Mouse (Mus musculus) midbrain, embryonic 13.5 days (tissue): Measurements from ENCODE around the gene Ticrr. TPM values are rescaled to one million over a fixed set of nuclear protein-coding genes. Genes with fewer than 3 reads are reported as not detected.

ENCODE experiments used
- ATAC-seq: fragments of 200-750 bp; cut with Nextera tagmentation; 2 replicates; pipeline ENCODE4 v1.8.0; 2017; ENCODE audit warnings: mild to moderate bottlenecking, moderate TSS enrichment, moderate library complexity
- H3K27ac ChIP-seq: fragments of 300-500 bp; sonication (generic); 2 replicates; pipeline ENCODE4 v1.5.1; 2015; ENCODE audit warnings: inconsistent platforms, mild to moderate bottlenecking, moderate library complexity
- H3K27me3 ChIP-seq: fragments of 300-500 bp; sonication (generic); 2 replicates; pipeline ENCODE4 v1.6.1; 2015; ENCODE audit warnings: mild to moderate bottlenecking, inconsistent platforms
- H3K36me3 ChIP-seq: fragments of 300-500 bp; sonication (generic); 2 replicates; pipeline ENCODE4 v1.6.1; 2015; ENCODE audit warnings: mild to moderate bottlenecking, inconsistent platforms
- H3K4me1 ChIP-seq: fragments of 300-500 bp; sonication (generic); replicated peaks from 2 replicates; pipeline ENCODE4 v1.6.1; 2015; ENCODE audit warnings: inconsistent platforms
- H3K4me2 ChIP-seq: fragments of 300-500 bp; sonication (generic); replicated peaks from 2 replicates; pipeline ENCODE4 v1.6.1; 2015; ENCODE audit warnings: moderate library complexity, mild to moderate bottlenecking, inconsistent platforms
- H3K4me3 ChIP-seq: fragments of 300-500 bp; sonication (generic); replicated peaks from 2 replicates; pipeline ENCODE4 v1.5.1; 2015; ENCODE audit warnings: mild to moderate bottlenecking, inconsistent platforms
- H3K9ac ChIP-seq: fragments of 300-500 bp; sonication (generic); replicated peaks from 2 replicates; pipeline ENCODE4 v1.6.1; 2015; ENCODE audit warnings: mild to moderate bottlenecking, inconsistent platforms
- H3K9me3 ChIP-seq: fragments of 300-500 bp; sonication (generic); 2 replicates; pipeline ENCODE4 v1.6.1; 2016; ENCODE audit warnings: mild to moderate bottlenecking, inconsistent platforms
- WGBS: fragments of 180-500 bp; shearing (Covaris S2); methylation state at CpG from one replicate; pipeline ENCODE4 v1.1.7; 2015; 5-methylcytosine and 5-hydroxymethylcytosine counted together
- polyA plus RNA-seq: library from polyadenylated mRNA; unstranded; fragments of >200 nt; fragmentation: Nextera tagmentation; extraction: Ambion mirVana; gene quantifications from 2 replicates; pipeline ENCODE4 v1.2.1, GENCODE M21; 2015

Ticrr gene
- 3.4 and 4.9 TPM in 2 replicates for polyA plus RNA-seq

- WGBS, result under 1% methylated on average over 39 of the region's 39 CpGs
- ATAC-seq, result peak; percentile 100
- Histone ChIP-seq H3K27me3 (no peaks in the 10 kb centered on the region; the same call in 1 of the 2 replicates), H3K9ac (peak within 1 kb of the TSS; percentile 75), H3K4me1 (peaks cover 36% of the 10 kb centered on the region), H3K9me3 (no peaks in the 10 kb centered on the region), H3K27ac (no peak within 1 kb of the TSS), H3K4me3 (peak within 1 kb of the TSS; percentile 93), H3K4me2 (peak within 1 kb of the TSS; percentile 100), H3K36me3 (no peaks in the 10 kb centered on the region)
Measured at GRCm38 (mm10) chr7:79659578-79660290, at the start of gene Ticrr. Gene Ticrr, plus strand, starts transcription at chr7:79660196.

GRCm38 (mm10) chr7:79611901-79612300 lies 48.1 kb upstream of the Ticrr start:
- Histone ChIP-seq H3K4me1 (peaks cover 17% of the 10 kb centered on the region), H3K9ac (no peak overlapping the region), H3K9me3 (no peaks in the 10 kb centered on the region), H3K27ac (no peak overlapping the region), H3K4me3 (no peak overlapping the region), H3K4me2 (no peak overlapping the region), H3K27me3 (peaks cover 41% of the 10 kb centered on the region), H3K36me3 (no peaks in the 10 kb centered on the region)
- 75% methylated on average over 9 of the region's 9 CpGs for WGBS
- ATAC-seq, result no peak

GRCm38 (mm10) chr7:79612783-79613182 lies 47.2 kb upstream of the Ticrr start:
- ATAC-seq, result peak; percentile 44; the same call in 1 of the 2 replicates
- 8% methylated on average over 6 of the region's 6 CpGs for WGBS

GRCm38 (mm10) chr7:79613314-79613713 lies 46.7 kb upstream of the Ticrr start:
- Histone ChIP-seq H3K9me3 (no peaks in the 10 kb centered on the region), H3K4me3 (no peak overlapping the region), H3K27ac (no peak overlapping the region), H3K36me3 (no peaks in the 10 kb centered on the region), H3K4me2 (no peak overlapping the region), H3K9ac (no peak overlapping the region), H3K27me3 (peaks cover 51% of the 10 kb centered on the region), H3K4me1 (peaks cover 13% of the 10 kb centered on the region; the same call in 1 of the 2 replicates)
- 73% methylated on average over 11 of the region's 11 CpGs for WGBS
- no peak for ATAC-seq

More at GRCm38 (mm10) chr7:79612783-79613182, 47.2 kb upstream of the Ticrr start:
- Histone ChIP-seq H3K27ac (no peak overlapping the region), H3K27me3 (peaks cover 50% of the 10 kb centered on the region), H3K9ac (no peak overlapping the region), H3K36me3 (no peaks in the 10 kb centered on the region), H3K4me2 (no peak overlapping the region), H3K4me1 (peaks cover 13% of the 10 kb centered on the region; the same call in 1 of the 2 replicates), H3K4me3 (no peak overlapping the region), H3K9me3 (no peaks in the 10 kb centered on the region)

GRCm38 (mm10) chr7:79615008-79615407 lies 45.0 kb upstream of the Ticrr start:
- no peak for ATAC-seq
- Histone ChIP-seq H3K4me2 (no peak overlapping the region), H3K4me1 (peaks cover 5% of the 10 kb centered on the region; the same call in 1 of the 2 replicates), H3K9me3 (no peaks in the 10 kb centered on the region), H3K4me3 (no peak overlapping the region), H3K9ac (no peak overlapping the region), H3K36me3 (no peaks in the 10 kb centered on the region), H3K27me3 (peaks cover 55% of the 10 kb centered on the region), H3K27ac (no peak overlapping the region)
- 80% methylated on average over 4 of the region's 4 CpGs for WGBS

GRCm38 (mm10) chr7:79615941-79616340 lies 44.1 kb upstream of the Ticrr start:
- H3K4me3 ChIP-seq, result no peak overlapping the region
- no peaks in the 10 kb centered on the region for H3K9me3 ChIP-seq
- peaks cover 5% of the 10 kb centered on the region; the same call in 1 of the 2 replicates for H3K4me1 ChIP-seq
- peaks cover 50% of the 10 kb centered on the region for H3K27me3 ChIP-seq
- H3K27ac ChIP-seq, result no peak overlapping the region
- H3K4me2 ChIP-seq, result no peak overlapping the region
- no peak for ATAC-seq
- H3K9ac ChIP-seq, result no peak overlapping the region
- WGBS, result 49% methylated on average over 1 of the region's 1 CpGs
- no peaks in the 10 kb centered on the region for H3K36me3 ChIP-seq

GRCm38 (mm10) chr7:79617418-79617817 lies 42.6 kb upstream of the Ticrr start, which contains the start of gene Rhcg:
Gene Rhcg, minus strand, starts transcription at chr7:79617657.
- Histone ChIP-seq H3K27me3 (peaks cover 48% of the 10 kb centered on the region), H3K9me3 (no peaks in the 10 kb centered on the region), H3K4me1 (peaks cover 5% of the 10 kb centered on the region; the same call in 1 of the 2 replicates), H3K9ac (no peak within 1 kb of the TSS), H3K36me3 (no peaks in the 10 kb centered on the region), H3K4me2 (peak within 1 kb of the TSS; percentile 41), H3K27ac (no peak within 1 kb of the TSS), H3K4me3 (peak within 1 kb of the TSS; percentile 19)
- no peak for ATAC-seq
- WGBS, result 7% methylated on average over 33 of the region's 33 CpGs

- peaks cover 5% of the 10 kb centered on the region; the same call in 1 of the 2 replicates for H3K4me1 ChIP-seq
- H3K4me2 ChIP-seq, result no peak overlapping the region
- H3K9ac ChIP-seq, result no peak overlapping the region
- no peak overlapping the region for H3K4me3 ChIP-seq
- ATAC-seq, result no peak
- H3K27ac ChIP-seq, result no peak overlapping the region
- 73% methylated on average over 4 of the region's 4 CpGs for WGBS
- no peaks in the 10 kb centered on the region for H3K36me3 ChIP-seq
- no peaks in the 10 kb centered on the region for H3K9me3 ChIP-seq
- peaks cover 41% of the 10 kb centered on the region for H3K27me3 ChIP-seq
Measured at GRCm38 (mm10) chr7:79619493-79619892, 40.5 kb upstream of the Ticrr start.

GRCm38 (mm10) chr7:79623086-79623485 lies 36.9 kb upstream of the Ticrr start:
- WGBS, result 73% methylated on average over 8 of the region's 8 CpGs
- no peak overlapping the region for H3K9ac ChIP-seq
- H3K9me3 ChIP-seq, result no peaks in the 10 kb centered on the region
- H3K4me1 ChIP-seq, result no peaks in the 10 kb centered on the region
- H3K27ac ChIP-seq, result no peak overlapping the region
- no peaks in the 10 kb centered on the region for H3K36me3 ChIP-seq
- no peak overlapping the region for H3K4me2 ChIP-seq
- ATAC-seq, result no peak
- no peak overlapping the region for H3K4me3 ChIP-seq
- peaks cover 7% of the 10 kb centered on the region for H3K27me3 ChIP-seq

- no peaks in the 10 kb centered on the region for H3K36me3 ChIP-seq
- H3K27ac ChIP-seq, result no peak overlapping the region
- no peak overlapping the region for H3K9ac ChIP-seq
- no peaks in the 10 kb centered on the region for H3K27me3 ChIP-seq
- 80% methylated on average over 5 of the region's 5 CpGs for WGBS
- H3K4me1 ChIP-seq, result no peaks in the 10 kb centered on the region
- ATAC-seq, result no peak
- H3K4me2 ChIP-seq, result no peak overlapping the region
- H3K4me3 ChIP-seq, result no peak overlapping the region
- H3K9me3 ChIP-seq, result no peaks in the 10 kb centered on the region
Measured at GRCm38 (mm10) chr7:79626170-79626569, 33.8 kb upstream of the Ticrr start.

GRCm38 (mm10) chr7:79628271-79628913 lies 31.6 kb upstream of the Ticrr start:
- WGBS, result 79% methylated on average over 4 of the region's 4 CpGs
- H3K4me2 ChIP-seq, result no peak overlapping the region
- no peak for ATAC-seq

GRCm38 (mm10) chr7:79631773-79632348 lies 28.1 kb upstream of the Ticrr start:
- Histone ChIP-seq H3K9ac (no peak overlapping the region), H3K9me3 (no peaks in the 10 kb centered on the region), H3K27me3 (no peaks in the 10 kb centered on the region), H3K36me3 (no peaks in the 10 kb centered on the region), H3K4me1 (no peaks in the 10 kb centered on the region), H3K27ac (no peak overlapping the region), H3K4me2 (no peak overlapping the region), H3K4me3 (no peak overlapping the region)
- no peak for ATAC-seq
- WGBS, result 27% methylated on average over 13 of the region's 13 CpGs

More at GRCm38 (mm10) chr7:79628271-79628913, 31.6 kb upstream of the Ticrr start:
- Histone ChIP-seq H3K4me1 (no peaks in the 10 kb centered on the region), H3K9me3 (no peaks in the 10 kb centered on the region), H3K4me3 (no peak overlapping the region), H3K27me3 (no peaks in the 10 kb centered on the region), H3K27ac (no peak overlapping the region), H3K36me3 (no peaks in the 10 kb centered on the region), H3K9ac (no peak overlapping the region)
